In the genomic region with DNA sequence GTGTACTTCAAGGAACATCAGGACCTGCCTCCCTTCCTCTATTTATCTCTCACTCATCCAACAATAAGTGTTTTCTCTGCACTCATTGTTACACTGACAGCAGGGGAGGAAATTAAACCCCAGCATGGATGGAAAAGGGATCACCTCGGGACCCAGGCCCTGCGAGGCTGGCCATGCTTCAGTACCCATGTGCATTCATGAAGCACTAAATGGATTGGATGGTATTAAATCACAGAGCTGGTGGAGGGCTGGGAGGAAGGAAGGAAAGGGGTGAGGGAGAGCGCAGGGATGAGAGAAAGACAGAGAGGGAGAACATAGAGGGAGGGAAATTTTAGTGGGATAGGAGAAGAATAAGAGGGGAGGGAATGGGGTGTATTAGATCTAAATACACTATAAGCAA, we compare ENCODE assay signal across 19 mouse cellular contexts. TPM values are rescaled to one million over a fixed set of nuclear protein-coding genes. Genes with fewer than 3 reads are reported as not detected.
DNase-seq lines count a peak whose midpoint lies in the region; ATAC-seq lines count a peak whose summit lies in the region.
"Had no signal": no experiment of that assay in that cellular context is flagged by ENCODE, and none has a peak within 500 bp of the region (broad histone marks: within the 10 kb centered on the region; RNA-seq: fewer than 3 reads in every experiment).

No protein-coding gene starts in this region.

- peak overlapping the region; percentile 65; the same call in 1 of the 2 replicates for H3K27ac ChIP-seq in forebrain, embryonic 10.5 days
- H3K27ac ChIP-seq in forebrain, embryonic 13.5 days = no peak overlapping the region
- H3K27ac ChIP-seq in kidney, embryonic 15.5 days = peak overlapping the region; percentile 78
- no peak overlapping the region for H3K27ac ChIP-seq in embryonic facial prominence, embryonic 12.5 days
- H3K27ac ChIP-seq in midbrain, embryonic 16.5 days (ENCODE audit: low read length) = no peak overlapping the region
- H3K27ac ChIP-seq: left cerebral cortex, adult 2 months; limb, embryonic 12.5 days; liver, embryonic 14.5 days had no signal

- peaks cover 21% of the 10 kb centered on the region for H3K4me1 ChIP-seq in forebrain, embryonic 10.5 days
- H3K4me1 ChIP-seq in forebrain, embryonic 13.5 days = peaks cover 4% of the 10 kb centered on the region; the same call in 1 of the 2 replicates
- H3K4me1 ChIP-seq in kidney, embryonic 15.5 days = peaks cover 44% of the 10 kb centered on the region
- H3K4me1 ChIP-seq in embryonic facial prominence, embryonic 12.5 days = no peaks in the 10 kb centered on the region
- H3K4me1 ChIP-seq in midbrain, embryonic 16.5 days (ENCODE audit: control insufficient read depth, insufficient read depth, low read length) = no peaks in the 10 kb centered on the region

- H3K9me3 ChIP-seq in forebrain, embryonic 10.5 days = no peaks in the 10 kb centered on the region
- H3K9me3 ChIP-seq in forebrain, embryonic 13.5 days (replicated peaks) = no peaks in the 10 kb centered on the region
- no peaks in the 10 kb centered on the region for H3K9me3 ChIP-seq in kidney, embryonic 15.5 days (replicated peaks)
- H3K9me3 ChIP-seq in embryonic facial prominence, embryonic 12.5 days = no peaks in the 10 kb centered on the region
- H3K9me3 ChIP-seq in midbrain, embryonic 16.5 days (replicated peaks; ENCODE audit: control insufficient read depth, low read length, poor library complexity, severe bottlenecking) = no peaks in the 10 kb centered on the region

- no peak overlapping the region for H3K4me2 ChIP-seq in forebrain, embryonic 13.5 days
- H3K4me2 ChIP-seq in kidney, embryonic 15.5 days = peak overlapping the region; percentile 17; the same call in 1 of the 2 replicates
- no peak overlapping the region for H3K4me2 ChIP-seq in embryonic facial prominence, embryonic 12.5 days (replicated peaks)
- no peak overlapping the region for H3K4me2 ChIP-seq in midbrain, embryonic 16.5 days (ENCODE audit: low read length)
- H3K4me2 ChIP-seq: limb, embryonic 12.5 days had no signal

- H3K4me3 ChIP-seq in forebrain, embryonic 10.5 days = no peak overlapping the region
- no peak overlapping the region for H3K4me3 ChIP-seq in forebrain, embryonic 13.5 days
- no peak overlapping the region for H3K4me3 ChIP-seq in kidney, embryonic 15.5 days (replicated peaks)
- H3K4me3 ChIP-seq in embryonic facial prominence, embryonic 12.5 days = no peak overlapping the region
- no peak overlapping the region for H3K4me3 ChIP-seq in midbrain, embryonic 16.5 days (ENCODE audit: low read depth, low read length)
- H3K4me3 ChIP-seq: left cerebral cortex, adult 2 months; limb, embryonic 12.5 days had no signal

- DNase-seq in forebrain, embryonic 10.5 days (ENCODE audit: extremely low spot score, low spot score) = peak; percentile 21
- DNase-seq in kidney, postnatal 36 days = no peak
- DNase-seq in frontal cortex, postnatal 10 days (ENCODE audit: low spot score in 2 of 2) = no peak
- no peak for DNase-seq in MN1 (ENCODE audit: low spot score)
- DNase-seq: adrenal gland, postnatal 14 days; cerebellum, adult 8-10 months; gastrocnemius, postnatal 10 days; kidney, postnatal 10 days; right cerebral cortex, postnatal 25 days; thymus, postnatal 14 days had no signal

- H3K27me3 ChIP-seq in forebrain, embryonic 10.5 days (ENCODE audit: poor library complexity, severe bottlenecking) = no peaks in the 10 kb centered on the region
- H3K27me3 ChIP-seq in forebrain, embryonic 13.5 days = no peaks in the 10 kb centered on the region
- no peaks in the 10 kb centered on the region for H3K27me3 ChIP-seq in kidney, embryonic 15.5 days
- H3K27me3 ChIP-seq in embryonic facial prominence, embryonic 12.5 days = no peaks in the 10 kb centered on the region
- H3K27me3 ChIP-seq in midbrain, embryonic 16.5 days (ENCODE audit: control insufficient read depth, insufficient read depth, low read depth, low read length) = no peaks in the 10 kb centered on the region
- H3K27me3 ChIP-seq: limb, embryonic 12.5 days; Patski had no signal

- H3K9ac ChIP-seq in forebrain, embryonic 13.5 days = no peak overlapping the region
- no peak overlapping the region for H3K9ac ChIP-seq in kidney, embryonic 15.5 days
- H3K9ac ChIP-seq in embryonic facial prominence, embryonic 12.5 days = no peak overlapping the region
- H3K9ac ChIP-seq in midbrain, embryonic 16.5 days (ENCODE audit: low read depth, low read length) = no peak overlapping the region
- H3K9ac ChIP-seq: limb, embryonic 12.5 days; liver, embryonic 14.5 days had no signal

- H3K36me3 ChIP-seq in forebrain, embryonic 10.5 days (replicated peaks) = no peaks in the 10 kb centered on the region
- H3K36me3 ChIP-seq in forebrain, embryonic 13.5 days (ENCODE audit: poor library complexity, severe bottlenecking) = no peaks in the 10 kb centered on the region
- no peaks in the 10 kb centered on the region for H3K36me3 ChIP-seq in kidney, embryonic 15.5 days
- H3K36me3 ChIP-seq in embryonic facial prominence, embryonic 12.5 days = no peaks in the 10 kb centered on the region
- H3K36me3 ChIP-seq in midbrain, embryonic 16.5 days (ENCODE audit: control insufficient read depth, insufficient read depth, low read length) = no peaks in the 10 kb centered on the region
- H3K36me3 ChIP-seq: limb, embryonic 12.5 days had no signal

- ATAC-seq in forebrain, embryonic 13.5 days = no peak
- peak; percentile 72 for ATAC-seq in kidney, embryonic 15.5 days (replicated peaks; ENCODE audit: low FRiP score)
- peak; percentile 62; the same call in 1 of the 2 replicates for ATAC-seq in embryonic facial prominence, embryonic 12.5 days (ENCODE audit: insufficient number of reproducible peaks, insufficient read depth, low FRiP score, low TSS enrichment)
- ATAC-seq in midbrain, embryonic 16.5 days = 0 out of 2 replicates have a peak, but pooled peaks have one; percentile 17
- ATAC-seq: activated CD4-positive, CD25-positive, alpha-beta regulatory T cell, adult 4 months; Patski had no signal

- WGBS in forebrain, embryonic 10.5 days = 13% methylated on average over 3 of the region's 3 CpGs
- 3% methylated on average over 3 of the region's 3 CpGs for WGBS in forebrain, embryonic 13.5 days
- 33% methylated on average over 3 of the region's 3 CpGs for WGBS in kidney, embryonic 15.5 days
- WGBS in embryonic facial prominence, embryonic 12.5 days = 57% methylated on average over 3 of the region's 3 CpGs
- 13% methylated on average over 3 of the region's 3 CpGs for WGBS in midbrain, embryonic 16.5 days

RNA-seq across cellular contexts. Expression of a gene that starts 59.7 kb away (rescaled TPM):
- polyA plus RNA-seq in forebrain, embryonic 10.5 days (2016; fragmentation: Nextera tagmentation; extraction: Ambion mirVana) = 2.7 and 3.7 TPM in 2 replicates
- polyA plus RNA-seq in forebrain, embryonic 13.5 days (2015; fragmentation: Nextera tagmentation; extraction: Ambion mirVana) = 6.5 and 7.0 TPM in 2 replicates
- 20.2 and 22.1 TPM in 2 replicates for polyA plus RNA-seq in kidney, embryonic 15.5 days (2015; fragmentation: Nextera tagmentation; extraction: Ambion mirVana)
- polyA plus RNA-seq in embryonic facial prominence, embryonic 12.5 days (2016; fragmentation: Nextera tagmentation; extraction: Ambion mirVana) = 5.2 and 5.3 TPM in 2 replicates
- polyA plus RNA-seq in midbrain, embryonic 16.5 days (2015; fragmentation: Nextera tagmentation; extraction: Ambion mirVana) = 23.7 and 25.2 TPM in 2 replicates

Comparison
In these comparisons a context has a peak if more than half of its experiments do, and no peak if none do; other contexts are left out.
1. H3K27ac ChIP-seq: peak in forebrain, embryonic 10.5 days (single experiment) and kidney, embryonic 15.5 days (single experiment); none in forebrain, embryonic 13.5 days (single experiment), embryonic facial prominence, embryonic 12.5 days (single experiment) and midbrain, embryonic 16.5 days (single experiment).